Mouse (Mus musculus): ENCODE measurements around the gene Gm49325. TPM values are rescaled to one million over a fixed set of nuclear protein-coding genes. Genes with fewer than 3 reads are reported as not detected.

The Gm49325 gene
- polyA plus RNA-seq, 1 experiment from 2014 or later = 3.0 TPM

DNA sequence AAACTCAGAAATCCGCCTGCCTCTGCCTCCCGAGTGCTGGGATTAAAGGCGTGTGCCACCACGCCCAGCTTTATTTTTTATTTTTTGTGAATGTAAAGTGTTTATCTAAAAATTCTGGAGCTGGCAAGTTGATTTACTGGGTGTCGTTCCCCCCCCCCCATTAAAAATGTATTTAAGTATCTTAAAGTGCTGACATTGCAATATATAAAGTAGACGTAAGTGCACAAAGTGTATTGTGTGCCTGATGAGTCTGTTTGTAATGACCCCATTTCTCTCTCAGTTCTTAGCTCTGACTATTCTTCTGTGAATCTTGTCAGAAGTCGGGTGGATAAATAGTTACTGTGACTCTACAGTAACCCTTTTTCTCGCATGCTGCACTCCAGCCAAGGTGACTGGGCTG is 9.7 kb downstream of the Gm49325 start:
- Histone ChIP-seq H3K9me3 (ENCODE audit: low read depth, low read length) (no peaks in the 10 kb centered on the region), H3K4me1 (ENCODE audit: insufficient read depth) (no peaks in the 10 kb centered on the region), H3K27ac (ENCODE audit: low read depth) (no peak overlapping the region), H3K9ac (no peak overlapping the region), H3K36me3 (ENCODE audit: insufficient read depth) (peaks cover 85% of the 10 kb centered on the region), H3K4me2 (no peak overlapping the region), H3K4me3 (ENCODE audit: low read depth, low read length) (no peak overlapping the region), H3K27me3 (ENCODE audit: insufficient read depth, low read length) (no peaks in the 10 kb centered on the region)
- TF ChIP-seq CTCF (IDR thresholded peaks at IDR 0.05; ENCODE audit: low read depth) = no peak
- no peak for DNase-seq
- WGBS = 92% methylated on average over 8 of the region's 8 CpGs
- ATAC-seq (ENCODE audit: insufficient read depth) = no peak

DNA sequence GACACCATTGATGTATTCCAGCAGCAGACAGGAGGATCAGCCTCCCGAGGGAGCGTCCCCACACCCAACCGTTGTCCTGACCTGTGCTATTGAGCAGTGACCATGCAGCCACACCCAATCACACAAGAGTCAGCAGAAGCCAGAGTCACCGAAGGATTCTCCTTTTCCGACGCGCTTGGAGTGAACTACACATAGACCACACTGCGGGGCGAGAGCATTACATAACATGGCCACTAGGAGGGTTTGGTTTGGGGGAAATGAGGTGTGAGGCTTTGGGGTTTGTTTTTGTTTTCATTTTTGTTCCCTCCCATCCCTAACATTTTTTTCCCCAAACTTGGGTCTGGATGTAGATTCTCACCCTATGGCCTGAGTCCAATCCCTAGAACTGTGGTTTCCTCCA is 10.2 kb downstream of the Gm49325 start:
- Histone ChIP-seq H3K36me3 (ENCODE audit: insufficient read depth) (peaks cover 80% of the 10 kb centered on the region), H3K4me1 (ENCODE audit: insufficient read depth) (no peaks in the 10 kb centered on the region), H3K4me2 (no peak overlapping the region), H3K27me3 (ENCODE audit: insufficient read depth, low read length) (no peaks in the 10 kb centered on the region), H3K4me3 (ENCODE audit: low read depth, low read length) (no peak overlapping the region), H3K9ac (no peak overlapping the region), H3K27ac (ENCODE audit: low read depth) (no peak overlapping the region), H3K9me3 (ENCODE audit: low read depth, low read length) (no peaks in the 10 kb centered on the region)
- WGBS = 93% methylated on average over 9 of the region's 9 CpGs
- no peak for ATAC-seq (ENCODE audit: insufficient read depth)
- peak; percentile 20; the same call in 1 of the 2 replicates for TF ChIP-seq CTCF (IDR thresholded peaks at IDR 0.05; ENCODE audit: low read depth)
- DNase-seq = no peak

DNA sequence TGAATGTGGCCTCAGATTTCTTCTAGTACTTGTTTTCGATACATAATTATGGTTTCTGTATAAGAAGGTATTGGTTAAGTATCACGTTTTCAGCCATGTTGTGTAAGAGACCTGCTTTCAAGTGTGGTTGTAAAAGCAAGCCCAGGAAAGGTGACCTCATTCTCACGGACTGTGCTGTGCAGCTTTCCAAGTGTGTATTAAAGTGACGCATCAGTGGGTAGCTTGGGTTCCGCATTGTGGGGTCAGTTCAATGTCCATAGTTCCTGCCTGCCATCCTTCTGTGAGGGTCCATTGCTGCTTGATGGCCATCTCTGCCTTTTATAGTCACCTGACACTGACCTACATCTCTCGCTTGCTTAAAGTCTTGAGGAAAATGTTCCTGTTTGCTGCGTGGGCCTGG is 10.9 kb downstream of the Gm49325 start:
- peaks cover 72% of the 10 kb centered on the region for H3K36me3 ChIP-seq (ENCODE audit: insufficient read depth)
- TF ChIP-seq CTCF (IDR thresholded peaks at IDR 0.05; ENCODE audit: low read depth) = no peak
- no peak overlapping the region for H3K4me2 ChIP-seq
- DNase-seq (no peak), ATAC-seq (ENCODE audit: insufficient read depth) (no peak)
- H3K4me3 ChIP-seq (ENCODE audit: low read depth, low read length) = no peak overlapping the region
- H3K9me3 ChIP-seq (ENCODE audit: low read depth, low read length) = no peaks in the 10 kb centered on the region
- no peaks in the 10 kb centered on the region for H3K4me1 ChIP-seq (ENCODE audit: insufficient read depth)
- no peak overlapping the region for H3K9ac ChIP-seq
- 91% methylated on average over 7 of the region's 7 CpGs for WGBS
- no peaks in the 10 kb centered on the region for H3K27me3 ChIP-seq (ENCODE audit: insufficient read depth, low read length)
- no peak overlapping the region for H3K27ac ChIP-seq (ENCODE audit: low read depth)

DNA sequence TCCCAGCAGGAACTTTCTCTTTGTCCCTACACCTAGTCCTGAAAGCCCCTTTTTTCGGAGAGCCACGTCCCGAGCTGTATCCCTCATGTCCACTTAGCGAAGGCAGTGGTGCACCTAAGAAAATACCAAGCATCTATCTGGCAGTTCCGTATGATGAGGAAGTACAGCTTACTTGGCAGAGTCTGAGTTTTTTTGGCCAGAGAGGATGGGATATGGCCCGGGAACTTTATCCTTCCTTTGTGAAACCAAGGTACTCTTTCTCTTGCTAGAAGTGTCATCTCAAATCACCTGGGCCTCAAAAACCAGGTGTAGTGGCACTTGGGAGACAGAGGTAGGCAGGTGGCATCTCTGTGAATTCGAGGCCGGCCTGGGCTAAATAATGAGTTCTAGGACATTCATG is 15.5 kb downstream of the Gm49325 start:
- H3K27ac ChIP-seq (ENCODE audit: low read depth) = peak overlapping the region; percentile 96
- WGBS = 74% methylated on average over 8 of the region's 8 CpGs
- no peaks in the 10 kb centered on the region for H3K9me3 ChIP-seq (ENCODE audit: low read depth, low read length)
- peaks cover 34% of the 10 kb centered on the region for H3K36me3 ChIP-seq (ENCODE audit: insufficient read depth)
- DNase-seq = no peak
- TF ChIP-seq CTCF (IDR thresholded peaks at IDR 0.05; ENCODE audit: low read depth) = no peak
- peak overlapping the region; percentile 91 for H3K4me2 ChIP-seq
- no peaks in the 10 kb centered on the region for H3K27me3 ChIP-seq (ENCODE audit: insufficient read depth, low read length)
- H3K4me3 ChIP-seq (ENCODE audit: low read depth, low read length) = peak overlapping the region; percentile 99
- ATAC-seq (ENCODE audit: insufficient read depth) = no peak
- peak overlapping the region; percentile 97 for H3K9ac ChIP-seq
- H3K4me1 ChIP-seq (ENCODE audit: insufficient read depth) = peaks cover 8% of the 10 kb centered on the region; the same call in 1 of the 2 replicates

GRCm38 (mm10) chr10:77622055-77622988 is 16.3 kb downstream of the Gm49325 start, which contains the start of gene Ube2g2:
Gene Ube2g2 (plus strand): TSS chr10:77622275.
- DNase-seq (peak; percentile 98), ATAC-seq (ENCODE audit: insufficient read depth) (peak; percentile 94)
- Histone ChIP-seq H3K9ac (peak within 1 kb of the TSS; percentile 97), H3K27ac (ENCODE audit: low read depth) (peak within 1 kb of the TSS; percentile 96), H3K4me2 (peak within 1 kb of the TSS; percentile 91), H3K27me3 (ENCODE audit: insufficient read depth, low read length) (no peaks in the 10 kb centered on the region), H3K4me3 (ENCODE audit: low read depth, low read length) (peak within 1 kb of the TSS; percentile 99), H3K4me1 (ENCODE audit: insufficient read depth) (peaks cover 8% of the 10 kb centered on the region; the same call in 1 of the 2 replicates), H3K36me3 (ENCODE audit: insufficient read depth) (peaks cover 27% of the 10 kb centered on the region), H3K9me3 (ENCODE audit: low read depth, low read length) (no peaks in the 10 kb centered on the region)
- no peak for TF ChIP-seq CTCF (IDR thresholded peaks at IDR 0.05; ENCODE audit: low read depth)
- WGBS = under 1% methylated on average over 89 of the region's 96 CpGs

DNA sequence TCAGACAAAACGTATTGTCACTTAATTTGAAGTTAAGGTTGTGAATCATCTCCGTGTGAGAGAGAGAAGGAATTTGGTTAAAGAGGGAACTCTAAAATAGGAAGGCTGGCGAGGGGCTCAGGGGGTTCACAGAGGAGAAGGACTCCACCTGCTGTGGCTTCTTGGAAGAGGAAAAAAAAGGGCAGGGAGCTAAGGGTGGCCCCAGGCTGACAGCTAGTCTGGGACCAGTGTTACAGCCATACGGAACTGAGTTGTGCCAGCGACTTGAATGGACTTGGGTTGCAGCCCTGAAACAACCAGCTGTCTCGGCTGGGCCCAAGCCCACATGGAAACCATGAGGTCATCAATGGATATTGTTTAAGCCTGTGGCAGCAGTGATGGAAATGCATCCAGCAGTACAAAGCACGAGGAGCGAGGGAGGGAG is 17.1 kb downstream of the Gm49325 start:
- DNase-seq (peak; percentile 65), ATAC-seq (ENCODE audit: insufficient read depth) (no peak)
- Histone ChIP-seq H3K4me3 (ENCODE audit: low read depth, low read length) (peak overlapping the region; percentile 99), H3K9ac (peak overlapping the region; percentile 97), H3K4me1 (ENCODE audit: insufficient read depth) (peaks cover 8% of the 10 kb centered on the region; the same call in 1 of the 2 replicates), H3K27me3 (ENCODE audit: insufficient read depth, low read length) (no peaks in the 10 kb centered on the region), H3K36me3 (ENCODE audit: insufficient read depth) (peaks cover 20% of the 10 kb centered on the region), H3K4me2 (peak overlapping the region; percentile 91), H3K9me3 (ENCODE audit: low read depth, low read length) (no peaks in the 10 kb centered on the region), H3K27ac (ENCODE audit: low read depth) (peak overlapping the region; percentile 96; the same call in 1 of the 2 replicates)
- WGBS = 11% methylated on average over 8 of the region's 8 CpGs
- TF ChIP-seq CTCF (IDR thresholded peaks at IDR 0.05; ENCODE audit: low read depth) = peak; percentile 13; the same call in 1 of the 2 replicates

Data from lung, embryonic 14.5 days (tissue).